Mouse (Mus musculus) CH12.LX (cell line): ENCODE results near the gene Acsm2. TPM values are rescaled to one million over a fixed set of nuclear protein-coding genes. Genes with fewer than 3 reads are reported as not detected.

Source experiments
- DNase-seq: peaks from one replicate; pipeline ENCODE4 v3.0.0-alpha.2; 2013; ENCODE audit errors: extremely low read depth
- H3K27ac ChIP-seq: 2 replicates; pipeline ENCODE4 v1.5.1; 2012; ENCODE audit warnings: low read depth, mild to moderate bottlenecking, control low read depth, moderate library complexity; ENCODE audit not compliant: insufficient read depth
- H3K27me3 ChIP-seq: replicated peaks from 2 replicates; pipeline ENCODE3; 2012; ENCODE audit warnings: inconsistent platforms
- H3K36me3 ChIP-seq, 2 experiments: replicated peaks in 1 of 2; 2 replicates each; pipeline versions ENCODE3 to v1.6.1; 2012; ENCODE audit warnings: inconsistent platforms in 1 of 2, low read length in 1 of 2, mild to moderate bottlenecking in 1 of 2, mixed read lengths in 1 of 2, moderate library complexity in 1 of 2; ENCODE audit not compliant: control insufficient read depth in 1 of 2, insufficient read depth in 1 of 2
- H3K4me1 ChIP-seq, 2 experiments: 2 replicates each; pipeline ENCODE4 v1.6.1; 2012; ENCODE audit warnings: inconsistent platforms in 1 of 2, moderate library complexity in 1 of 2; ENCODE audit not compliant: insufficient read depth in 2 of 2, control insufficient read depth in 1 of 2
- H3K4me2 ChIP-seq: 2 replicates; pipeline ENCODE4 v1.6.1; 2012; ENCODE audit warnings: low read depth, mild to moderate bottlenecking, control low read depth; ENCODE audit not compliant: poor library complexity, insufficient read depth, severe bottlenecking
- H3K4me3 ChIP-seq, 3 experiments: fragments of 150-350 bp in 1 of 3; sonication (generic) in 1 of 3; replicated peaks in 1 of 3; 2 replicates each; pipeline versions ENCODE3 to v1.5.1; 2011 to 2012; ENCODE audit warnings: low read depth in 2 of 3, low read length in 2 of 3, mild to moderate bottlenecking in 2 of 3, moderate library complexity in 2 of 3, control low read depth in 1 of 3, improper control_type of control experiment in 1 of 3, inconsistent platforms in 1 of 3, mixed read lengths in 1 of 3; ENCODE audit not compliant: poor library complexity in 1 of 3
- H3K79me2 ChIP-seq: replicated peaks from 2 replicates; pipeline ENCODE4 v1.6.1; 2012; ENCODE audit warnings: mild to moderate bottlenecking, moderate library complexity; ENCODE audit not compliant: control insufficient read depth, poor library complexity, insufficient read depth, severe bottlenecking; ENCODE audit errors: extremely low read depth
- H3K9ac ChIP-seq: 2 replicates; pipeline ENCODE4 v1.6.1; 2012; ENCODE audit warnings: low read depth, mild to moderate bottlenecking, control low read depth, moderate library complexity; ENCODE audit not compliant: insufficient read depth
- H3K9me3 ChIP-seq: replicated peaks from 2 replicates; pipeline ENCODE3; 2012; ENCODE audit warnings: low read length, inconsistent platforms, mixed read lengths
- CTCF ChIP-seq, 2 experiments: IDR thresholded peaks in 1 of 2; conservative IDR thresholded peaks in 1 of 2; 2 replicates each; pipeline ENCODE4 v1.5.1; 2011 to 2012; ENCODE audit warnings: low read depth in 2 of 2, low read length in 2 of 2, improper control_type of control experiment in 1 of 2, inconsistent platforms in 1 of 2, mild to moderate bottlenecking in 1 of 2, moderate library complexity in 1 of 2
- EP300 ChIP-seq: IDR thresholded peaks from 2 replicates; pipeline ENCODE4 v1.6.1; 2011; ENCODE audit warnings: low read length, improper control_type of control experiment
- GABPA ChIP-seq: IDR thresholded peaks from 2 replicates; pipeline ENCODE4 v1.6.1; 2012; ENCODE audit warnings: low read depth, low read length, improper control_type of control experiment, inconsistent platforms; ENCODE audit not compliant: insufficient replicate concordance
- MAZ ChIP-seq: IDR thresholded peaks from 2 replicates; pipeline ENCODE4 v1.6.1; 2012; ENCODE audit warnings: low read depth, mild to moderate bottlenecking, inconsistent platforms, low read length, improper control_type of control experiment, moderate library complexity
- MEF2A ChIP-seq: IDR thresholded peaks from 2 replicates; pipeline ENCODE4 v1.6.1; 2014; ENCODE audit warnings: low read depth, mild to moderate bottlenecking, inconsistent platforms, low read length, improper control_type of control experiment, borderline replicate concordance
- MXI1 ChIP-seq: IDR thresholded peaks from 2 replicates; pipeline ENCODE4 v1.6.1; 2011; ENCODE audit warnings: mild to moderate bottlenecking, low read depth, low read length, improper control_type of control experiment
- NELFE ChIP-seq: IDR thresholded peaks from 2 replicates; pipeline ENCODE4 v1.6.1; 2011; ENCODE audit warnings: low read depth, low read length, improper control_type of control experiment
- POLR2AphosphoS2 ChIP-seq: IDR thresholded peaks from 2 replicates; pipeline ENCODE4 v1.6.1; 2011; ENCODE audit warnings: low read depth, low read length, improper control_type of control experiment
- RAD21 ChIP-seq: IDR thresholded peaks from 2 replicates; pipeline ENCODE4 v1.6.1; 2011; ENCODE audit warnings: low read depth, mild to moderate bottlenecking, low read length, improper control_type of control experiment, moderate library complexity
- RCOR1 ChIP-seq: conservative IDR thresholded peaks from 2 replicates; pipeline ENCODE4 v1.6.1; 2012; ENCODE audit warnings: low read depth, mild to moderate bottlenecking, inconsistent platforms, low read length, improper control_type of control experiment
- SMC3 ChIP-seq: IDR thresholded peaks from 2 replicates; pipeline ENCODE4 v1.6.1; 2011; ENCODE audit warnings: low read depth, low read length, improper control_type of control experiment
- TBP ChIP-seq: conservative IDR thresholded peaks from 2 replicates; pipeline ENCODE4 v1.6.1; 2011; ENCODE audit warnings: low read depth, low read length, improper control_type of control experiment
- TCF12 ChIP-seq: IDR thresholded peaks from 2 replicates; pipeline ENCODE4 v1.6.1; 2014; ENCODE audit warnings: low read depth, mild to moderate bottlenecking, inconsistent platforms, low read length, improper control_type of control experiment
- dilution Hi-C: fragments of 300-500 bp; cut with MboI; formaldehyde crosslinking; loops from 2 replicates; pipeline ENCODE4 v1.14.3; 2020; ENCODE audit warnings: low sequenced_read_pairs; ENCODE audit not compliant: extremely low pct_unique_long_range_greater_than_20kb, extremely low pct_ligation_motif_present
- in situ Hi-C: fragments of 300-500 bp; cut with MboI; formaldehyde crosslinking; loops from 3 replicates; pipeline ENCODE4 v1.14.3; 2019; ENCODE audit warnings: low sequenced_read_pairs, low pct_ligation_motif_present, low pct_unique_long_range_greater_than_20kb, mixed read lengths
- polyA plus RNA-seq: library from polyadenylated mRNA; unstranded; fragments of >175 nt; gene quantifications from 2 replicates; pipeline ENCODE4 v1.2.1, GENCODE M21; 2012; ENCODE audit warnings: low read depth; ENCODE audit not compliant: insufficient read length
- total RNA-seq, 2 experiments: library from RNA; depleted of rRNA; stranded (reverse); fragments of 300-350 nt in 1 of 2; fragments of >200 nt in 1 of 2; gene quantifications; 2 replicates each; pipeline ENCODE4 v1.2.3; 2012 to 2014

The Acsm2 gene
- total and polyA plus RNA-seq, 3 experiments, result not detected

GRCm38 (mm10) chr7:119515492-119516271, 38.5 kb upstream of the Acsm2 start:
- Histone ChIP-seq H3K4me2 (no peak overlapping the region), H3K9me3 (no peaks in the 10 kb centered on the region), H3K9ac (no peak overlapping the region)
- in situ Hi-C loops, result loop anchor here (10.0 kb wide), 1 partner anchor 501 kb away; no protein-coding TSS in a partner anchor
- no peak for TF ChIP-seq TBP
- peak; percentile 60 for TF ChIP-seq RAD21
- TF ChIP-seq NELFE, result 0 out of 2 replicates have a peak, but pooled peaks have one; percentile 10
- peak; percentile 60 for TF ChIP-seq SMC3
- peak; percentile 63 to 75 for TF ChIP-seq CTCF (conservative IDR thresholded peaks at IDR 0.05 in 1 of 2, IDR thresholded peaks at IDR 0.05 in 1 of 2; ENCODE audit: low read depth in 2 of 2, low read length in 2 of 2)
- TF ChIP-seq, all 38 proteins: peak for 4
- peaks cover 38% of the 10 kb centered on the region for H3K27me3 ChIP-seq
- dilution Hi-C loops, result no loop called here
- no peak overlapping the region for H3K27ac ChIP-seq
- no peak overlapping the region for H3K4me3 ChIP-seq
- DNase-seq, result peak; percentile 43
- H3K36me3 ChIP-seq, result no peaks in the 10 kb centered on the region
- H3K4me1 ChIP-seq, result no peaks in the 10 kb centered on the region
- H3K79me2 ChIP-seq, result no peaks in the 10 kb centered on the region

- H3K27ac ChIP-seq, result no peak overlapping the region
- TF ChIP-seq MEF2A (no peak), TBP (no peak), RAD21 (no peak), TCF12 (no peak), MXI1 (no peak)
- no peaks in the 10 kb centered on the region for H3K36me3 ChIP-seq
- in situ Hi-C loops (loop anchor here (10.0 kb wide), 1 partner anchor 501 kb away; no protein-coding TSS in a partner anchor), dilution Hi-C loops (no loop called here)
- H3K79me2 ChIP-seq, result no peaks in the 10 kb centered on the region
- no peak overlapping the region for H3K9ac ChIP-seq
- H3K27me3 ChIP-seq, result peaks cover 35% of the 10 kb centered on the region
- no peak overlapping the region for H3K4me2 ChIP-seq
- H3K9me3 ChIP-seq, result no peaks in the 10 kb centered on the region
- H3K4me3 ChIP-seq, result no peak overlapping the region
- H3K4me1 ChIP-seq, result no peaks in the 10 kb centered on the region
- no peak for DNase-seq
Observed at GRCm38 (mm10) chr7:119516272-119516558, 37.9 kb upstream of the Acsm2 start.

- Histone ChIP-seq H3K4me1 (peaks cover 0 to 6% of the 10 kb centered on the region in 2 experiments; a peak in 1 of 4 replicates), H3K4me2 (no peak within 1 kb of the TSS)
- TF ChIP-seq POLR2AphosphoS2, result no peak
- no peak for TF ChIP-seq MAZ
- TF ChIP-seq EP300, result no peak
- TF ChIP-seq GABPA, result no peak
- no peak for TF ChIP-seq RCOR1
- TF ChIP-seq, all 38 proteins: peak for 0
- no peak within 1 kb of the TSS for H3K4me3 ChIP-seq
- peaks cover 23% of the 10 kb centered on the region for H3K27me3 ChIP-seq
- dilution Hi-C loops, result no loop called here
- no peaks in the 10 kb centered on the region for H3K36me3 ChIP-seq
- H3K9ac ChIP-seq, result no peak within 1 kb of the TSS
- in situ Hi-C loops, result loop anchor here (10.0 kb wide), 1 partner anchor 504 kb away; no protein-coding TSS in a partner anchor
- no peak for DNase-seq
- H3K79me2 ChIP-seq, result no peaks in the 10 kb centered on the region
- H3K9me3 ChIP-seq, result no peaks in the 10 kb centered on the region
- H3K27ac ChIP-seq, result no peak within 1 kb of the TSS
Observed at GRCm38 (mm10) chr7:119519163-119519562, 35.0 kb upstream of the Acsm2 start, which contains the start of gene Acsm5. TSS of gene Acsm5 (plus strand) at chr7:119519463.
